Mouse (Mus musculus): Measurements from ENCODE around the gene Thsd4. TPM values are rescaled to one million over a fixed set of nuclear protein-coding genes. Genes with fewer than 3 reads are reported as not detected.
"Not testable (repeated sequence)": the region's sequence is repeated elsewhere in the genome, so short reads cannot be mapped to it uniquely, and the experiment has no call there.

Gene Thsd4
- total and polyA plus RNA-seq, 2 experiments from 2014 or later: 4.8 to 45.0 TPM

GRCm38 (mm10) chr9:59942501-59943085 lies 579.3 kb downstream of the Thsd4 start:
- H3K4me2 ChIP-seq (ENCODE audit: low read depth, low read length): no peak overlapping the region
- H3K4me3 ChIP-seq (ENCODE audit: low read depth, low read length): no peak overlapping the region
- ATAC-seq (ENCODE audit: insufficient read depth, low read depth): no peak
- WGBS: 41% methylated on average over 5 of the region's 5 CpGs
- H3K9me3 ChIP-seq (replicated peaks; ENCODE audit: control insufficient read depth, low read length): no peaks in the 10 kb centered on the region
- TF ChIP-seq EP300 (IDR thresholded peaks at IDR 0.05; ENCODE audit: low read depth) (no peak), CTCF (IDR thresholded peaks at IDR 0.05; ENCODE audit: low read depth) (no peak)
- H3K36me3 ChIP-seq (replicated peaks; ENCODE audit: control insufficient read depth, insufficient read depth, low read length): no peaks in the 10 kb centered on the region
- no peaks in the 10 kb centered on the region for H3K27me3 ChIP-seq (ENCODE audit: control insufficient read depth, insufficient read depth, low read length)
- no peak for DNase-seq (ENCODE audit: low spot score)
- no peak overlapping the region for H3K27ac ChIP-seq (ENCODE audit: low read depth)
- no peak overlapping the region for H3K9ac ChIP-seq (replicated peaks; ENCODE audit: low read depth, low read length)
- peaks cover 6% of the 10 kb centered on the region; the same call in 1 of the 2 replicates for H3K4me1 ChIP-seq (ENCODE audit: control insufficient read depth, insufficient read depth)

- Histone ChIP-seq H3K27ac (ENCODE audit: low read depth) (no peak overlapping the region), H3K4me2 (ENCODE audit: low read depth, low read length) (no peak overlapping the region)
These were observed 579.9 kb downstream of the Thsd4 start for GRCm38 (mm10) chr9:59941885-59942350.

GRCm38 (mm10) chr9:59940913-59941884 lies 580.6 kb downstream of the Thsd4 start:
- H3K4me1 ChIP-seq (ENCODE audit: control insufficient read depth, insufficient read depth): peaks cover 6% of the 10 kb centered on the region; the same call in 1 of the 2 replicates
- DNase-seq (ENCODE audit: low spot score): no peak
- H3K9me3 ChIP-seq (replicated peaks; ENCODE audit: control insufficient read depth, low read length): no peaks in the 10 kb centered on the region
- H3K4me3 ChIP-seq (ENCODE audit: low read depth, low read length): no peak overlapping the region
- H3K4me2 ChIP-seq (ENCODE audit: low read depth, low read length): no peak overlapping the region
- no peaks in the 10 kb centered on the region for H3K36me3 ChIP-seq (replicated peaks; ENCODE audit: control insufficient read depth, insufficient read depth, low read length)
- no peak for ATAC-seq (ENCODE audit: insufficient read depth, low read depth)
- H3K27me3 ChIP-seq (ENCODE audit: control insufficient read depth, insufficient read depth, low read length): no peaks in the 10 kb centered on the region
- WGBS: 54% methylated on average over 10 of the region's 12 CpGs
- H3K9ac ChIP-seq (replicated peaks; ENCODE audit: low read depth, low read length): no peak overlapping the region
- no peak overlapping the region for H3K27ac ChIP-seq (ENCODE audit: low read depth)
- TF ChIP-seq EP300 (IDR thresholded peaks at IDR 0.05; ENCODE audit: low read depth) (no peak), CTCF (IDR thresholded peaks at IDR 0.05; ENCODE audit: low read depth) (no peak)

More at GRCm38 (mm10) chr9:59941885-59942350, 579.9 kb downstream of the Thsd4 start:
- Histone ChIP-seq H3K36me3 (replicated peaks; ENCODE audit: control insufficient read depth, insufficient read depth, low read length) (no peaks in the 10 kb centered on the region), H3K9ac (replicated peaks; ENCODE audit: low read depth, low read length) (no peak overlapping the region), H3K4me3 (ENCODE audit: low read depth, low read length) (no peak overlapping the region), H3K27me3 (ENCODE audit: control insufficient read depth, insufficient read depth, low read length) (no peaks in the 10 kb centered on the region), H3K9me3 (replicated peaks; ENCODE audit: control insufficient read depth, low read length) (no peaks in the 10 kb centered on the region), H3K4me1 (ENCODE audit: control insufficient read depth, insufficient read depth) (peaks cover 6% of the 10 kb centered on the region; the same call in 1 of the 2 replicates)
- TF ChIP-seq CTCF (IDR thresholded peaks at IDR 0.05; ENCODE audit: low read depth) (no peak), EP300 (IDR thresholded peaks at IDR 0.05; ENCODE audit: low read depth) (no peak)
- DNase-seq (ENCODE audit: low spot score) (no peak), ATAC-seq (ENCODE audit: insufficient read depth, low read depth) (no peak; the same call in 1 of the 2 replicates)
- WGBS: 15% methylated on average over 9 of the region's 9 CpGs

- TF ChIP-seq CTCF (IDR thresholded peaks at IDR 0.05; ENCODE audit: low read depth) (no peak), EP300 (IDR thresholded peaks at IDR 0.05; ENCODE audit: low read depth) (no peak)
- Histone ChIP-seq H3K27me3 (ENCODE audit: control insufficient read depth, insufficient read depth, low read length) (no peaks in the 10 kb centered on the region), H3K4me1 (ENCODE audit: control insufficient read depth, insufficient read depth) (peaks cover 6% of the 10 kb centered on the region; the same call in 1 of the 2 replicates), H3K9ac (replicated peaks; ENCODE audit: low read depth, low read length) (no peak overlapping the region), H3K9me3 (replicated peaks; ENCODE audit: control insufficient read depth, low read length) (no peaks in the 10 kb centered on the region), H3K4me3 (ENCODE audit: low read depth, low read length) (no peak overlapping the region), H3K27ac (ENCODE audit: low read depth) (no peak overlapping the region), H3K4me2 (ENCODE audit: low read depth, low read length) (no peak overlapping the region), H3K36me3 (replicated peaks; ENCODE audit: control insufficient read depth, insufficient read depth, low read length) (no peaks in the 10 kb centered on the region)
- WGBS: 59% methylated on average over 2 of the region's 2 CpGs
- ATAC-seq (ENCODE audit: insufficient read depth, low read depth) (no peak), DNase-seq (ENCODE audit: low spot score) (no peak)
These were observed 582.2 kb downstream of the Thsd4 start for GRCm38 (mm10) chr9:59939691-59940090.

GRCm38 (mm10) chr9:59938529-59938928 lies 583.3 kb downstream of the Thsd4 start:
- H3K27ac ChIP-seq (ENCODE audit: low read depth): no peak overlapping the region
- H3K9ac ChIP-seq (replicated peaks; ENCODE audit: low read depth, low read length): no peak overlapping the region
- no peaks in the 10 kb centered on the region for H3K27me3 ChIP-seq (ENCODE audit: control insufficient read depth, insufficient read depth, low read length)
- H3K4me2 ChIP-seq (ENCODE audit: low read depth, low read length): no peak overlapping the region
- no peak overlapping the region for H3K4me3 ChIP-seq (ENCODE audit: low read depth, low read length)
- no peak for TF ChIP-seq EP300 (IDR thresholded peaks at IDR 0.05; ENCODE audit: low read depth)
- TF ChIP-seq CTCF (IDR thresholded peaks at IDR 0.05; ENCODE audit: low read depth): no peak
- ATAC-seq (ENCODE audit: insufficient read depth, low read depth) (no peak), DNase-seq (ENCODE audit: low spot score) (no peak)
- H3K4me1 ChIP-seq (ENCODE audit: control insufficient read depth, insufficient read depth): peaks cover 6% of the 10 kb centered on the region; the same call in 1 of the 2 replicates
- H3K36me3 ChIP-seq (replicated peaks; ENCODE audit: control insufficient read depth, insufficient read depth, low read length): no peaks in the 10 kb centered on the region
- 89% methylated on average over 8 of the region's 8 CpGs for WGBS
- no peaks in the 10 kb centered on the region for H3K9me3 ChIP-seq (replicated peaks; ENCODE audit: control insufficient read depth, low read length)

- not testable (repeated sequence) for H3K36me3 ChIP-seq (replicated peaks; ENCODE audit: control insufficient read depth, insufficient read depth, low read length); H3K4me2 ChIP-seq (ENCODE audit: low read depth, low read length); H3K9me3 ChIP-seq (replicated peaks; ENCODE audit: control insufficient read depth, low read length); H3K27me3 ChIP-seq (ENCODE audit: control insufficient read depth, insufficient read depth, low read length); H3K4me1 ChIP-seq (ENCODE audit: control insufficient read depth, insufficient read depth); H3K9ac ChIP-seq (replicated peaks; ENCODE audit: low read depth, low read length); H3K27ac ChIP-seq (ENCODE audit: low read depth); DNase-seq (ENCODE audit: low spot score); H3K4me3 ChIP-seq (ENCODE audit: low read depth, low read length); ATAC-seq (ENCODE audit: insufficient read depth, low read depth)
- 75% methylated on average over 8 of the region's 8 CpGs for WGBS
These were observed 586.0 kb downstream of the Thsd4 start for GRCm38 (mm10) chr9:59935866-59936265.
